Mouse (Mus musculus) cerebellum, adult 8-10 months (tissue): Measurements from ENCODE around the gene Fgfr2.

Experiments used
- DNase-seq: peaks from one replicate; pipeline ENCODE4 v3.0.0; 2022

Gene Fgfr2

DNA sequence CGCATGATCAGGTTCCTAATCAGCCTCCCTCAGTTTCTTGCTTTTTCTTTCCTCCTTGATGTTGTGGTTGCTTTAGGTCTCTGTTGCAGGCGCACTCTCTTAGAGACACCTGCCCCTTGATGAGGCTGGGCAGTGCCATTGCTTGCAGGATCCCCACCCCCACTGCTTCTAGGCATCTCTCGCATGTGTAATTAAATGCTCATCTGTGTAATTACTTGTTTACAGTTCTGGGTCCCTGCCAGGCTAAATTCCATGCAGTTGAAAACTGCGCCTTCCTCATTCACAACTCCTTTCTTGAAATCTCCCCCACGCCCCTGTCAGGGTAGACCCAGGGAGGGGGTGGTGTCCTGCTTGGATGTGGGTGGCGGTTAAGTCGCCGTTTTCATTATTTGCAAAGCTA is 1380.0 kb downstream of the Fgfr2 start:
- DNase-seq = no peak

DNA sequence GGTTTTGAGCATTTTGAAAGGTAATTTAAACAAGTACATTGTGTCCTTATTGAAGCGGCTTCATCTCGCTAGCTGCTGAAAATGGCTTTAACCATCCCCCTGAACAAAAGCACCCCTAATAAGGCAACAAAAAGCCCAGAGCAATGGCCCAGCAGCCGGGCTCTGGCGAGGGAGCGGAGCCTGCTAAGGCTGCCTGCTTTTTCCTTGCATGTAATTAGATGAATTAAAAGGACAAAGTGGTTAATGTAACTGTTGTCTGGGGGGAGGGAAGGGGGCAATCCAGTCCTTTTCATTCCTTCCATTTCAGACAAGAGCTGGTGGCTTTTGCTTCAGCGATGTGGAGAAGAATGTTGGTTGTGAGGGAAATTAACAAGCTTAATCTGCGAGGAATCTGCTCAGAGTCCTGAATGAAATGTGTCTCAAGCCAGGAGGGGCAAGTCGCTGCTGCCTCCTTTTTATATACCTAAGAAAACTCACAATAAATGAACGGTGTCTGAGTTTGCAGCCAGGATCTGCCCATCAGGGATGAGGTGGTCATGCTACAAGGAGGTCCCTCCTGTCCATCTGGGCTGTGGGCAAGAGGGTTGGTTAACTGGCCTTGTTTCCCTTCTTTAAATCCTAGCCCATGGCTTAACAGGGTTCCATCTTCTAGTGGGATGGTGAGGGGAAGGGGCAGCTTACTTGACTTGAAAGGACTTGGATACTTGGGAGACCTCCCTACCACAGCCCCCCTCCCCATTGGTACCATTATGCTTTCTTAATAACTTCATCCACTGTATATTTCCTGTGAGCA is 1400.2 kb downstream of the Fgfr2 start:
- no peak for DNase-seq

DNA sequence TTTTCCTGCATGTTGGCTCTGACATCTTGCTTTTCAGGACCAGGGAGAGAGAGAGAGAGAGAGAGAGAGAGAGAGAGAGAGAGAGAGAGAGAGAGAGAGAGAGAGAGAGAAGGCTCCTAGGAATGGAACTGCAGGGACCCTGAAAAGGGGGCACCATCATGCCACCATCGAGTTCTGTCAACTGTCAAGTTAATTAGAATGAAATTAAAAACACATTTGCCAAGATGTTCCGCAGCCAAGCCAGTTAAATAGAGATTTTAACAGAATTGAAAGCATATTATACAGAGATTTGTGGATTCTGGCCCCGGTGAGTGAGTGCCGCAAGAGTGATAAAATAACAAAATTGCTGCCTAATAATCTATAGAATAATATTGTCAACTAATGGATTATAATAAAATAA is 1400.8 kb downstream of the Fgfr2 start:
- DNase-seq = no peak

DNA sequence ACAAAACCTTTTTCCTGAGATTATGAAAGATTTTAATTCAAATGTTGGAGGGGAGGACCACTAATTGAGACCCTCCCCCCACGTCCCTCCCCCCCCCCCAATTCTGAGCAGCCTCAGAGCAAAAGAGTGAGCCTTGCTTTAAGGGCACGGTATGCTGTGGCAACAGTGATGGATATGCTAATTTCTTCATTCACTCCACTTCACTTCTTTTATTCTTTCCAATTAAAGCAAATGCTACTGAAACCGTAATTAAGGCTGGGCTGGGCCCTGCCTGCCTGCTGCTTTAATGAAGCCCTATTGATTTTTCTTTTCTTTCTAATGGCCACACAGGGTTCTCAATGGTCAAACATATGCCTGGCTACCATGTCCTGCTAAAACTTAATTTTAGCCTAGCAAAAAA is 1404.9 kb downstream of the Fgfr2 start:
- DNase-seq = no peak

DNA sequence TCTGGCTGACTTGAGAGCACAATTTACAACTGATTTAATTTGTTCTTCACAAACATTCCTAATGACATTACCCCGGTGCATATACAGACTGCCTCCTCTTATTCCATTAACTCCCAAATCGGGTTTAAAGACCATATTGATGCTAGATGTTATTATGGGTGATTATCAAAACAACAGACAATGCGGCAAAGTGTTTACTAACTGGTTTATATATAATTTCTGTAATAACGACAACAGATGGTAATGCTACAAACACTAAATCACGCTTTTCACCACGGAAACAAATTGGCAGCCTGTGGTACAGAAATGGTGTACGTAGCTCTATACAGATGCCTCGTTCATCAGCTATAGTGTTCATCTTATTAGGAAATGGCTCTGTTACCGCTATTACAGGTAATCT is 1410.1 kb downstream of the Fgfr2 start:
- no peak for DNase-seq

DNA sequence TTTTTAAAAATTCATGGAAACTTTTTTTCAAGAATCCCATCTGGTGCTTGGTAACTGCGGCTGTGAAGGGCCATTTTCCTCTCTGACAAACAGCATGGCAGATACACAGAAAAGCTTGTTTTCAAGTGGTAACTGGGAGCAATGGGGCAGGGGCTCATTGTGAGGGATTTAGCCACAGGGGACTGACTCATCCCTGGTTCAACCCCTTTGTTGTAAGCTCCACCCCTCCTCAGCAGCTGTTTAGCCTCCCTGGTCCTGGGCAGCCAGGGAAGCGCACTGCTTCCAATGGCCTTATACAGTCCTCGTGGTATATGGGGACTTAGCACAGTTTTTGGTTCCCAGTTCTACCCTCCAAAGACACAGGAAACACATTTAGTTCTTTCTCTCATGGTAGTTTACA is 1426.3 kb downstream of the Fgfr2 start:
- DNase-seq = no peak

DNA sequence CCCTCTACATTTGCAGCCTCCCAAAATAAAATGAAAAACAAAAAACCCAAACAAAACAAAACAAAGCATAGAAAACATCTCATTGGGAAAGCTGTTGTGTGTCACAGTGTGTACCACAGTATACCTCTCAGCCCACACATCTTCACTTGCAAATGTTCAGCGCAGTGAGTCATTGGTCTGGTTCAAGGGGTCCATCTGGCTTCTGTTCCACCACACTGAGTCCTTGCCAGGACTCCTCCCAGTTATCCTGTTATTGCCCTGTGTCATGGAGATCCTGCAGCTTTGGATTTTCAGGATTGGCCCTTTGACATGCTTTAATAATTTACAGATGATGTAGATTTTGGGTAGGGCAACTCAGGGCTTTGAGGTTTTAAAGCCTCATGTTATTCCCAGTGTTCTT is 1435.8 kb downstream of the Fgfr2 start:
- no peak for DNase-seq

DNA sequence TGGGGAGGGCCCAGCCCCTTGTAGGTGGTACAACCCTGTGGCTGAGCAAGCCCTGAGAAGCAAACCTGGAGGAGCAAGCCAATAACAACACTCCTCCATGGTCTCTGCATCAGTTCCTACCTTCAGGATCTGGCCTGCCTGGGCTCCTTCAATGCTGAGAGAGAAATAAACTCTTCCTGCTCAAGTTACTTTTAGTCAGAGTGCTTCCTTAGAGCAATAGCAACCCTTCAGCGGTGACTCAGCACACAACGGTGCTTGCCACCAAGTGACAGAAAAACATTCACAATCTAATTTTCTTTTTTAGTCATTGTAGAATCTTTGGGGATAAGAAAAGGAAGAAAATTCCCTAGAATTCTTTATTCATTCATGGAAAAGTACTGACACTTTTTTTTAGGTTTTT is 1446.0 kb downstream of the Fgfr2 start:
- DNase-seq = no peak

DNA sequence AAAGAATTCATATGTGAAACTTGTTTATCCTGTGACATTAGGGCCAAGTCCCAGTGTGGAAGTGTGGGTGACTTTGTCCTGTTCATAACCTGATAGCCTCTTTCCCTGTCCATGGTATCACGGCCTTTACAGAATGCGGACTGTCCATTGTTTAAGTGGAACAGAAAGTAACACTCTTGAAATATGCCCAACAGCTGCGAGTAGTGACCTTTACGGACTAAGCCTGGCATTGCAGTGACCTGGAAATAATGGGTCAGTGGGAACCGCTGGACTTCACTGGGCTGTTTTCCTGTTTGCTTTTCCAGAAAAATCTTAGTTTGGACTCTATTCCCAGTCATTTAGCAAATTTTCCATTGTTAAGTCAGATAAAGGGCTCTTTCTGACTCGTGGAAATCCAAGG is 1452.6 kb downstream of the Fgfr2 start:
- no peak for DNase-seq

DNA sequence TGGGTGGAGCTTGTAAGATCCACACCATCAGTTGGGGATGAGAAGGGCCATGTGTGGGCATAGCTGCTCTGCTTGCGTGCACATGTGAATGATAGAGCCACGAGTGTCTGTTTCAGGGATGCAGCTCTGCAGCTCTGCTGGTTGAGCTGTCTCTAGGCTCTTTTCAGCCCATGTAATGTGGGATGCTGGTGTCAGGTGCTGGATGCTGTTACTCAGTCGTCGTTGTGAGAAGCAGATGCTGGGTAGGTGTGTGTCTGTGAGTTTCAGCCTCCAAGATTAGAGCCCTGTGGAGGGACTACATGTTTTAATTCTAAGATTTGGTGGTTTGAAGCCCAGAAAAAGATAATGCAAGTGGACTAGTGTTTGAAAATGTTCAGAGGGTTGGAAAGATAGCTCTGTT is 1453.8 kb downstream of the Fgfr2 start:
- DNase-seq = no peak

DNA sequence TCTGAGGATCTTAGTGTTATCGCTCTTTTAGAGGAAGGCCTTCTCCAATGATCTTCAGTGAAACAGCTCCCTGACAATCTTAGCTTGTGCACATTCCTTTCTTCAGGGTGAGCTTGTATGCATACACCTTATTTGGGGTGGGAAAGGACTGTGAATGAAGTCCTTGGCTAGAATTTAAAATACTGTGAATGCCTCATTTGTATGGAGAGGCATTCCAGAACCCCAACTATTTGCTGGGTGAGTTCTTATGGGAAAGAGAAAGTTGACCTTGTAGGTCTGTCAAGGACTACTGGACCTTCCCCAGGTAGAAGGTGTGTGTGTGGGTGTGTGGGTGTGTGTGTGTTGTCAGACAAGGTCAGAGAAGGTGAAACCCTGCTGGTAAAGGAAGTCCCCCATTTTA is 1462.4 kb downstream of the Fgfr2 start:
- no peak for DNase-seq

DNA sequence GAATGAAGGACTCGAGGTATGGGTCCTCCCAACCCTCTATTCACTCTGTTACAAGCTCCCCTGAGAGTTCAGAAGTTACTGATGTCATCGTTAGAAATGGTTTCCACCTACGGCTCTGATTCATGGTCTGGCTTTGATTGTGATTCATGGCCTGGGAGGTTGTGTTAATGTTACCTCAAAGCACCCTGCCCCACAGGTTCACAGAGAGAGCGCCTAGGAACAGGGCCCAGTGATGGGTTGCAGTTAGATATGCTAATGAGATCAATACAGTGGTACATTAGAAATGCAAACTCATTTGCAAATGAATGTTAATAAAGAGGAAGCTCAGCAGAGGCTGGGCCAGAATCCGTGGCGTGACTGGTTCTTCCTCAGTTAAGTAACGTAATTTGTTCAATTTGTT is 1467.1 kb downstream of the Fgfr2 start:
- DNase-seq = no peak

DNA sequence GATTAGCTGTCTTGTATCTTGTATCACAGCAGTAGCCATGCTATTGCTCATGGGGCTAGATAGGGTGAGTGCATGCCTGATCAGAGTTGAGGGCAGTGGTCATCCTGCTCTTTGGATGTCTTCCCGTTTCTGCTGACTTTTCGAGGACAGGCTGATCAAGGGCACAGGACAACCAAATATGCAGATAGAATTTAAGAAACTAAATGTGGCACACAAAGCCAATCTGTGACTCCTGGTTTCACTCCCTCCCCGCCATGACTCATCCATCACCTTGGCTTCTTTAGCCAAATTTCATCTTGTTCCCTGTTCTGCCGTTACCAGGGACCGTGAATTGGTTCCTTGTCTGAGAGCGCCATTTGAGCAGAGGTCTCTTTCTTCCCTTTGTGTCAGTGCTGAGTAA is 1469.7 kb downstream of the Fgfr2 start:
- DNase-seq = no peak

DNA sequence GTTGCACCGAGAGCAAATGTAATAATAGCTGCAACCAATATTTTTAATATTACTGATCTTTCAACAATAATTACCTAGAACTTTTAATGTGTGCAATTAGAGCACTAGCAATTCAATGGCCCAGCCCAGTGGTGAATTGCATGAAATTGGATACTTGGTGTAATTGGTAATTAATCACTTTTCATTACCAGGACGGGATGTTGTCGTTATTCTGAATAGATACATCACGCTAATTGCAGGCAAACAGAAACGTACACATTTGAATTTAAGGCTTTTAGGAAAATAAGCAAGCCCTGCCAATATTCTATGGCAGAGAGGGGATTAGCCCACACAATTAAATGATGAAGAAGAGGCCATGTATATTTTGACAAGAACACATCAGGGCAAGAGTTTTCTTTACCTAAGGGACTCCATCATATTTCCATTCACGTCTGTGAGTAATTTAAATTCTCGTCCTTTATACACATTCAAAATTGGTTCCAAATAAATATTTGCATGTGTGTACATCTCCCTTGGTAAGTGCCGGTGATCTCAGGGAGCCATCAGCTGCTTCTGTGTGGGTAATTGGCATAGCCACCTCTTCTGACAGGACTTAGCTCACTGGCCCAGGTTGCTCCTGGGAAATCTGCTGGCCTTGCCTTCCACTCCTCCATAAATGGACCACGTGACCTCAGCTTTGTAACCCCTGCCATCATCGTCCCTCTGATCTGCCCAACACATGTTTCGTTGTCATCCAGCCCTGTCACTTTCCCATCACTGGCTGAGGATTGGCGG is 1471.0 kb downstream of the Fgfr2 start:
- DNase-seq = no peak

DNA sequence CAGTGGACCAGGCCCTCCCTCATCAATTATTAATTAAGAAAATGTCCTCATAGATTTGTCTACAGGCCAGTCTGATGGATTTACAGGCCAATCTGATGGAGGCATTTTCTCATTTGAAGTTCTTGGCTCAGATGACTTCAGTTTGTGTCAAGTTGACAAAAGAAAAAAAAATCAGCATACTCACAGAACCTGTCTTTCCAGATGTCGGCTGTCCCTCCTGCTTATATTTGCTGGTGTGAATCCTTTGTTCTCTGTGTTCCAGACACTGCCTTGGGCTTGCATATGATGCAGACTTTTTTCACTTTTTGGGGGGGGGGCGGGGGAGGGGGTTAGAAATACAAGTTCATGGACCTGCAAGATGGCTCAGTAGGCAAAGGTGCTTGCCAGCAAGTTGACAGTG is 1472.9 kb downstream of the Fgfr2 start:
- no peak for DNase-seq

DNA sequence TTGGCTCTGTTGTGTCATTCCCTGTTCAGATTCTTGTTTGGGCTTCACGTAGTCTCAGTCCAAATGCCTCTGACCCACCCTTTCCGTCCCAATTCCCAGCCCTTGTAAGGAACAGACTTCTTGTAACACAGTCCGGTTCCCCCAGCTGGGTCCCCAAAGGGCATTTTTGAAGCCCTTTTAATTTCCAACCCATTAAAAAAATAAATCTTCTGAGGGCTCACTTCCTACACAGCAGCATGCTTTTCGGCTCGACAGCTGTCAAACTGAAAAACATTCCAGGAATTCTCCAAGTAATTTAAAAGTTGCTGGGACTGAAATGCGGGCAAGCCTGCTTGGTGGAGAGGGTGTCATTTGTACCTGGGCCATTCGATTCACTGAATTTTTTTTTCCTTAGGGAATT is 1474.9 kb downstream of the Fgfr2 start:
- DNase-seq = no peak

DNA sequence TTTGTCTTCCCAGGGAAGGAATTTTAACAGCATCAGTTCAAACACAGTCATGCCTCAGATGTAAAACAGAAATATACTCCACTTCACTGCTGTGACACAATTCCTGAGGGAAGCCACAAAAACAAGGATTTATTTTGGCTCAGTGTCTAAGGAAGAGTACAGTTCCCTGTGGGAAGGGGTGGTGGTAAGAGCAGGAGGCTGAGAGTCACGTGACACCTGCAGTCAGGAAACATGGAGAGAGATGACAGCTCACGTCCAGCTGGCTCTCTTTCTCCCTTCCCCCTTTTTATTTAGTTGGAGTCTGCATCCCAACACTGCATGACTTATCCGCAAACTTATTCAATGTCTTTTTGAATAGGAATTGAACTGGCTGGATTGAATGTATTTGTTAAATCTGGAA is 1475.6 kb downstream of the Fgfr2 start:
- DNase-seq = no peak

DNA sequence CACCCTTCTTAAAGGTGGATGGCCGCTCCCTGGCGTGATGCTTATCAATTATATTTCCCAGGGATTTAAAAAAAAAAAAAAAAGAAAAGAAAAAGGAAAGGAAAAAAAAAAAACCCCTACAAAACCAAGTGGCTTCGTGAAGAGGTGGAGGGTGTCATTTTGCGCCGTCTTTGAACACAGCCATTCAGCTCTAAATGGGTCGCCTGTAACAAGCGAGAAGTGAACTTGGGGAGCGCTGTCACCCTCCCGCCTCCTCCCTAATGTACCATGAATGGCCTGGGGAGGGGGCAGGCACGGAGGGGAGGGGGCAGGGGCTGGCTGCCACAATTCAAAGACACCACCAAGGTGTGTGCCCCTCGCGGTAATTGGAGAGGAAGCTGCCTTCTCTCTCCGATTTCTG is 1478.6 kb downstream of the Fgfr2 start:
- no peak for DNase-seq

DNA sequence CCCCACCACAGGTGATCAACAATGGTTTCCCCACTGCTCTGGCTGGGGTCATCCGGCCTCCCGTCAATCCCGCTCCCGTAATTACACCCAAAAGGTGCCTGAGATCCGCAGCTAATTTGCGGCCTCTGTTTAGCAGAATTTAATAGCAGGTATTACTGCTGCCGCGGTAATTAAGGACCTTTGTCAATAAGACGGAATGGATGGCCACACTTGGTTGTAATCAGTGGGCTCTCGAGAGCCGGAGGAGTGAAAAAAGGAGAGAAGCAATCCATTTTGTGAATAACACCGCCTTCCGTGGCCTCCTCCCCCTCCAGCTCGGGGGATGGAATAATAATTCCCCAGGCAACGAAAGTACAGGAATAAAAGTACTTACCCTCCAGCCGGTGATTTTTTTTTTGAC is 1479.1 kb downstream of the Fgfr2 start:
- no peak for DNase-seq

DNA sequence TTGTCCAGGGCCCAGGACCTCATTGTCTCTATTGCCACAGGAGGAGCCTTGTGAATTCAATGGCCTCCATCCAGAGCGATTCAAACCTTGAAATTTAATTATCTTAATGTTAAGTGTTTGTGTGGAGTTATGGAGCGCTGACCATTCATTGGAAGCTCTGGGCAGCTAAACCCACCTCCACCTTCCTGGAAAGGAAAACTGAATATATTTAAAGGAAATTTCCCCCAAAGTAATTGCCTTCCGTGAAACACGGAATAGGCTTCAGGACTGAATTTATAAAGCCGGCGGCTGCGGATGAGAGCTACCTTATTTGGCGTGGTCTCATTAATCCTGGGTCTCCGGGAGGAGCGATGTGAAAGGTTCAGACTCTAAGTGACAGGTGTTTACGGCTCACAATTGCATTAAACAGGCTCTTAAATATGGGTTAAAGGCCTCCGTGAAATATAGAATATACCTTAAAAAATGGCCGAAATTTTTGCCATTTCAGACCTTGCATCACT is 1479.8 kb downstream of the Fgfr2 start:
- DNase-seq = no peak

DNA sequence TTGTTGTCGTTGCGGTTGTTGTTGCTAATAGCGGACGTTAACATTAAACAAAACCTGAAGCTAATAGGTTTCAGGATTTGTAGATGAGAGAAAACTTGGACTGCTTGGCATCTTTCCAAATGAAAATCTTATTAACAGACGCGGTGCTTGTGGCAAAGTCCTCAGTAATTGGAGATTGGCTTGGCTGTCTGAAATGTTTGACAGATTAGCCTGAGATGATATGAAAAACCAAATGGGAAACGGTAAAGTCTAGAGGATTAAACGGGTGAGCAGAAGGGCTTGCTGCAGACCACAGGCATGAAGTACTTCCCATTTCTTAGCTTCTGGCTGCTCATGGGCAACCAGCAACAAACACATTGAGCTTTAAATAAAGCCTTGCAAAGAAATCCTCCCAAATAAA is 1493.6 kb downstream of the Fgfr2 start:
- no peak for DNase-seq

DNA sequence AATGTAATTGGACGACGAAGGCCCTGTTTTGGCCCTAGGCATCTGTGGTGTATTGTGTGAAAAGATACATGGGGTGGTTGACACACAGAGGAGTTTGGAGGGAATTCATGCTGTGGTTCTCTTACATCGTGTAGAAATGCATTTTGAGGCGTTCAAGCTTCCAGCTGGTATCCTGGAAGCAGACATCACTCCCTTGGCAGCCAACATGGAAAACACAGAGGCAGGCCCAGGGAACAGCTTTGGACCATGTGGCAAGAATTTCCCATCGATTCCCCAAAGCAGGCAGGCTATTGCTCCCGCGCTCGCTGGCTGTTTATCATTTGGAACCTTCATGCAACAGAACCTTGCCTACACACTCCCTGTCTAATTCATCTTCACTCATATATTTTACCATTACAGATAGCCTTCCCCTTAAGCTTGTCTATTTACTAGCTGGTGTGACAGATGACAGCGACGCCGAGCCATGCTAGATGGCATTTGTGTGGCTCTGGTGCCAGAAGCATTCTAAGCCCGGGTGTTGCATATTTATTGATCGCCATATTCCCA is 1494.2 kb downstream of the Fgfr2 start:
- DNase-seq = no peak

DNA sequence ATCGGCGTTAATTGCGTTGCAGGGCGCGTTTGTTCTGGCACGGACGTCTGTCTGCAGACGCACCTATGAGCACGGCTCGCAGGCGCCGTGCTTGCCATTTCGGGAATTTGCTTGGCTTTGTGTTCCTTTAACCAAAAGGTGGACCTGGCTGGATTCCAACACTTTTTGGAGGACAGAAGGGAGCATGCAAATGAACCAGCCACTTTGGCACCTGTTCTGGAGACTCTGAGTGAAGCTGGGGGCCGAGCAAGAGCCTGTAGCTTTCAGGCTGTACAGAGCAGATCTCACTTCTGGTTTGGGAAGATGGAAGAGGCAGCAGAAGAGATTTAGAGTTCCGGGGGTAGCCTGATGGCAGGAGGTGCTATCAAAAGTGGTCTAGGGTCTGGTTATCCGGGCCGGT is 1494.8 kb downstream of the Fgfr2 start:
- DNase-seq = peak; percentile 6

DNA sequence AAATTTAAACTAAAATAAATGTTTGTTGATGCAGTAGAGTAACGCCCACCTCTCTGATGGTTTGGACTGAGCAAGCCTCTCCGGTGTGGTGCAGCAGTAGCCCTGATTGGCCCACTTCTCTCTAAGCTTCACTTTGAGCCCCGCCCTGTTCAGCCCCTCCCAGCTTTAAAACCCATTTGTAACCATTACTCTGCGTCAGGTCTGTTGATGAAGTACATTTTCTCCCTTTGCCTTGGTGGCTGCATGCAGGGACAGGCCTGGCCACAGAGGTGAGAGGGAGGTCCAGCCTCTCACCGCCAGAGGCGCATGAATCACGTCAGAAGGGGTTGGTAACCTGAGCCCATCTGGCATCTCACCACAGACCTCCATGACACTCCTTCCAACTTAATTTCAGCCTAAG is 1513.5 kb downstream of the Fgfr2 start:
- DNase-seq = no peak
